In genomic region chr7:45785388-45786135, GRCm38 (mm10) we compare ENCODE assay signal across 8 mouse cellular contexts. TPM values are rescaled to one million over a fixed set of nuclear protein-coding genes. Genes with fewer than 3 reads are reported as not detected.
DNase-seq lines count a peak whose midpoint lies in the region; ATAC-seq and TF ChIP-seq lines count a peak whose summit lies in the region.

No protein-coding gene starts in this region.

- no peak for TF ChIP-seq POLR2A in kidney, adult 2 months (IDR thresholded peaks at IDR 0.05; ENCODE audit: low read depth, low read length)
- no peak for TF ChIP-seq POLR2A in limb, embryonic 14.5 days (IDR thresholded peaks at IDR 0.05; ENCODE audit: borderline replicate concordance, extremely low read depth, insufficient read depth, insufficient read length)

- H3K4me3 ChIP-seq in kidney, adult 2 months (ENCODE audit: insufficient read depth, low read depth, low read length) = peak overlapping the region; percentile 60
- H3K4me3 ChIP-seq in forebrain, embryonic 10.5 days = peak overlapping the region; percentile 95
- peak overlapping the region; percentile 83 for H3K4me3 ChIP-seq in limb, embryonic 14.5 days (replicated peaks; ENCODE audit: low read length)
- H3K4me3 ChIP-seq in stomach, embryonic 14.5 days (ENCODE audit: low read depth, low read length) = peak overlapping the region; percentile 56

- H3K36me3 ChIP-seq in kidney, adult 2 months (ENCODE audit: control insufficient read depth, insufficient read depth, low read length) = no peaks in the 10 kb centered on the region
- peaks cover 34% of the 10 kb centered on the region for H3K36me3 ChIP-seq in forebrain, embryonic 10.5 days (replicated peaks)
- peaks cover 26% of the 10 kb centered on the region for H3K36me3 ChIP-seq in limb, embryonic 14.5 days (ENCODE audit: control insufficient read depth, insufficient read depth, low read length)
- H3K36me3 ChIP-seq in stomach, embryonic 14.5 days (ENCODE audit: control insufficient read depth, insufficient read depth, low read length) = peaks cover 12% of the 10 kb centered on the region

- H3K9ac ChIP-seq in limb, embryonic 14.5 days (ENCODE audit: low read depth, low read length, severe bottlenecking) = peak overlapping the region; percentile 66
- peak overlapping the region; percentile 34; the same call in 1 of the 2 replicates for H3K9ac ChIP-seq in stomach, embryonic 14.5 days (replicated peaks; ENCODE audit: low read depth, low read length)

- H3K9me3 ChIP-seq in forebrain, embryonic 10.5 days = peaks cover 5% of the 10 kb centered on the region; the same call in 1 of the 2 replicates
- H3K9me3 ChIP-seq in limb, embryonic 14.5 days (ENCODE audit: control insufficient read depth, low read length) = no peaks in the 10 kb centered on the region
- H3K9me3 ChIP-seq in stomach, embryonic 14.5 days (ENCODE audit: control insufficient read depth, low read depth, low read length) = no peaks in the 10 kb centered on the region

- H3K27me3 ChIP-seq in kidney, adult 2 months (replicated peaks; ENCODE audit: control insufficient read depth, insufficient read depth, low read length) = no peaks in the 10 kb centered on the region
- peaks cover 51% of the 10 kb centered on the region for H3K27me3 ChIP-seq in forebrain, embryonic 10.5 days (ENCODE audit: poor library complexity, severe bottlenecking)
- no peaks in the 10 kb centered on the region for H3K27me3 ChIP-seq in limb, embryonic 14.5 days (ENCODE audit: control insufficient read depth, insufficient read depth, low read length)
- no peaks in the 10 kb centered on the region for H3K27me3 ChIP-seq in stomach, embryonic 14.5 days (ENCODE audit: control insufficient read depth, insufficient read depth, low read length)

- peak; percentile 53 for ATAC-seq in limb, embryonic 14.5 days (ENCODE audit: low FRiP score, low read depth)
- peak; percentile 21; the same call in 1 of the 2 replicates for ATAC-seq in stomach, embryonic 14.5 days (ENCODE audit: insufficient number of reproducible peaks, insufficient read depth, low FRiP score, low read depth)

- WGBS in kidney, adult 2 months = under 1% methylated on average over 39 of the region's 42 CpGs
- 1% methylated on average over 40 of the region's 42 CpGs for WGBS in forebrain, embryonic 10.5 days
- under 1% methylated on average over 32 of the region's 42 CpGs for WGBS in limb, embryonic 14.5 days
- under 1% methylated on average over 40 of the region's 42 CpGs for WGBS in stomach, embryonic 14.5 days

- no peaks in the 10 kb centered on the region; the same call in 1 of the 2 replicates for H3K4me1 ChIP-seq in kidney, adult 2 months (ENCODE audit: control insufficient read depth, insufficient read depth, low read length)
- peaks cover 48% of the 10 kb centered on the region for H3K4me1 ChIP-seq in forebrain, embryonic 10.5 days
- H3K4me1 ChIP-seq in limb, embryonic 14.5 days (ENCODE audit: control insufficient read depth, insufficient read depth, low read length) = peaks cover 18% of the 10 kb centered on the region
- H3K4me1 ChIP-seq in stomach, embryonic 14.5 days (ENCODE audit: control insufficient read depth, insufficient read depth, low read length) = peaks cover 24% of the 10 kb centered on the region

- DNase-seq in kidney, adult 2 months = no peak
- no peak for DNase-seq in kidney, adult 11 months
- peak; percentile 75 for DNase-seq in cerebellum, adult 11 months
- no peak for DNase-seq in forebrain, embryonic 10.5 days (ENCODE audit: extremely low spot score, low spot score)
- DNase-seq in limb, embryonic 14.5 days (ENCODE audit: low spot score) = no peak
- DNase-seq in adrenal gland, adult 8-10 months = no peak
- no peak for DNase-seq in left cerebral cortex, adult 9 months (ENCODE audit: low spot score in 2 of 2)

- peak overlapping the region; percentile 95 for H3K4me2 ChIP-seq in limb, embryonic 14.5 days (replicated peaks; ENCODE audit: low read depth, low read length, severe bottlenecking)
- H3K4me2 ChIP-seq in stomach, embryonic 14.5 days (replicated peaks; ENCODE audit: low read depth, low read length) = peak overlapping the region; percentile 84

- H3K27ac ChIP-seq in kidney, adult 2 months (ENCODE audit: insufficient read depth, low read depth, low read length) = no peak overlapping the region
- peak overlapping the region; percentile 94 for H3K27ac ChIP-seq in forebrain, embryonic 10.5 days
- peak overlapping the region; percentile 48; the same call in 1 of the 2 replicates for H3K27ac ChIP-seq in limb, embryonic 14.5 days (replicated peaks; ENCODE audit: low read depth, low read length)
- H3K27ac ChIP-seq in stomach, embryonic 14.5 days (ENCODE audit: low read length) = no peak overlapping the region

- TF ChIP-seq CTCF in kidney, adult 2 months (conservative IDR thresholded peaks at IDR 0.05; ENCODE audit: insufficient read depth, insufficient read length, low read depth, low read length) = no peak

RNA-seq across cellular contexts. Expression of gene Sult2b1, which starts 1.1 kb away (rescaled TPM):
- 4.2 and 6.1 TPM in 2 replicates for polyA plus RNA-seq in kidney, adult 2 months (2012; rRNA removed)
- 1.6 and 2.3 TPM in 2 replicates for polyA plus RNA-seq in forebrain, embryonic 10.5 days (2016; fragmentation: Nextera tagmentation; extraction: Ambion mirVana)
- polyA plus RNA-seq in limb, embryonic 14.5 days (2012; rRNA removed) = 5.3 and 8.9 TPM in 2 replicates
- 19.0 and 31.7 TPM in 2 replicates for polyA plus RNA-seq in limb, embryonic 14.5 days (2014; fragmentation: Nextera tagmentation; extraction: Ambion mirVana)
- 2.8 and 3.6 TPM in 2 replicates for polyA plus RNA-seq in stomach, embryonic 14.5 days (2014; fragmentation: Nextera tagmentation; extraction: Ambion mirVana)
- 1 to 10 TPM in 2 of 4 experiments, under 1 TPM in 2; 0.52 to 4.5 (median 1.8) TPM for total RNA-seq in adrenal gland, adult 8-10 months (2022)

RNA-seq across cellular contexts. Expression of gene Lmtk3, which starts 2.0 kb away (rescaled TPM):
- polyA plus RNA-seq in kidney, adult 2 months (2012; rRNA removed) = 5.7 and 7.3 TPM in 2 replicates
- 1.7 and 2.7 TPM in 2 replicates for polyA plus RNA-seq in forebrain, embryonic 10.5 days (2016; fragmentation: Nextera tagmentation; extraction: Ambion mirVana)
- polyA plus RNA-seq in limb, embryonic 14.5 days (2012; rRNA removed) = 46.2 and 70.5 TPM in 2 replicates
- polyA plus RNA-seq in limb, embryonic 14.5 days (2014; fragmentation: Nextera tagmentation; extraction: Ambion mirVana) = 1.8 and 2.8 TPM in 2 replicates
- 2.5 and 3.3 TPM in 2 replicates for polyA plus RNA-seq in stomach, embryonic 14.5 days (2014; fragmentation: Nextera tagmentation; extraction: Ambion mirVana)
- 10 to 100 TPM in 3 of 4 experiments, 1 to 10 TPM in 1; 8.9 to 24.9 (median 15.5) TPM for total RNA-seq in adrenal gland, adult 8-10 months (2022)

RNA-seq across cellular contexts. Expression of gene Cyth2, which starts 28.8 kb away (rescaled TPM):
- 43.3 and 44.7 TPM in 2 replicates for polyA plus RNA-seq in kidney, adult 2 months (2012; rRNA removed)
- polyA plus RNA-seq in forebrain, embryonic 10.5 days (2016; fragmentation: Nextera tagmentation; extraction: Ambion mirVana) = 132 and 136 TPM in 2 replicates
- 100 and 105 TPM in 2 replicates for polyA plus RNA-seq in limb, embryonic 14.5 days (2012; rRNA removed)
- polyA plus RNA-seq in limb, embryonic 14.5 days (2014; fragmentation: Nextera tagmentation; extraction: Ambion mirVana) = 91.7 and 113 TPM in 2 replicates
- polyA plus RNA-seq in stomach, embryonic 14.5 days (2014; fragmentation: Nextera tagmentation; extraction: Ambion mirVana) = 89.3 and 92.6 TPM in 2 replicates
- total RNA-seq in adrenal gland, adult 8-10 months (2022) = 100 to 1,000 TPM; 112 to 140 (median 122) TPM

RNA-seq across cellular contexts. Expression of gene Kcnj14, which starts 39.0 kb away (rescaled TPM):
- polyA plus RNA-seq in kidney, adult 2 months (2012; rRNA removed) = 0.28 and 0.31 TPM in 2 replicates
- polyA plus RNA-seq in forebrain, embryonic 10.5 days (2016; fragmentation: Nextera tagmentation; extraction: Ambion mirVana) = 0.76 and 0.78 TPM in 2 replicates
- 1.7 and 3.5 TPM in 2 replicates for polyA plus RNA-seq in limb, embryonic 14.5 days (2012; rRNA removed)
- 1.1 and 1.4 TPM in 2 replicates for polyA plus RNA-seq in limb, embryonic 14.5 days (2014; fragmentation: Nextera tagmentation; extraction: Ambion mirVana)
- 1.3 and 1.4 TPM in 2 replicates for polyA plus RNA-seq in stomach, embryonic 14.5 days (2014; fragmentation: Nextera tagmentation; extraction: Ambion mirVana)
- under 1 TPM; 0.17 to 0.65 (median 0.36) TPM for total RNA-seq in adrenal gland, adult 8-10 months (2022)

RNA-seq across cellular contexts. Expression of gene Grwd1, which starts 45.2 kb away (rescaled TPM):
- 12.3 and 12.9 TPM in 2 replicates for polyA plus RNA-seq in kidney, adult 2 months (2012; rRNA removed)
- 132 and 137 TPM in 2 replicates for polyA plus RNA-seq in forebrain, embryonic 10.5 days (2016; fragmentation: Nextera tagmentation; extraction: Ambion mirVana)
- 33.7 and 38.7 TPM in 2 replicates for polyA plus RNA-seq in limb, embryonic 14.5 days (2012; rRNA removed)
- polyA plus RNA-seq in limb, embryonic 14.5 days (2014; fragmentation: Nextera tagmentation; extraction: Ambion mirVana) = 62.4 and 62.9 TPM in 2 replicates
- 62.7 and 69.6 TPM in 2 replicates for polyA plus RNA-seq in stomach, embryonic 14.5 days (2014; fragmentation: Nextera tagmentation; extraction: Ambion mirVana)
- total RNA-seq in adrenal gland, adult 8-10 months (2022) = 10 to 100 TPM; 24.8 to 31.5 (median 30.0) TPM

Comparison
In these comparisons a context has a peak if more than half of its experiments do, and no peak if none do; other contexts are left out.
1. H3K27ac ChIP-seq: peak in forebrain, embryonic 10.5 days (single experiment) and limb, embryonic 14.5 days (single experiment); none in kidney, adult 2 months (single experiment) and stomach, embryonic 14.5 days (single experiment).
2. Peak in every context shown above with its lines, with median percentiles within 50 percentile points of each other: H3K4me3 ChIP-seq.